Mouse (Mus musculus) heart, adult 2 months (tissue): ENCODE measurements at regions not wholly inside any gene's neighbourhood (a gene's known extent, or its start where the extent isn't known, plus 50 kb on each side); places are given as distances from the start of the nearest gene placed in this dataset.

Source experiments
- CTCF ChIP-seq: fragments of 200-600 bp; IDR thresholded peaks from 2 replicates; pipeline ENCODE4 v1.8.1; 2022; ENCODE audit warnings: antibody characterized with exemption, mild to moderate bottlenecking, moderate library complexity
- EP300 ChIP-seq: fragments of 200-500 bp; IDR thresholded peaks from 2 replicates; pipeline ENCODE4 v1.6.1; 2011; ENCODE audit warnings: low read depth, low read length, control low read depth; ENCODE audit not compliant: insufficient read depth
- POLR2A ChIP-seq: fragments of 200-500 bp; IDR thresholded peaks from 2 replicates; pipeline ENCODE4 v1.6.1; 2011; ENCODE audit warnings: mild to moderate bottlenecking, low read depth, low read length, control low read depth; ENCODE audit not compliant: insufficient read depth

GRCm38 (mm10) chr6:134329550-134330299 is 66.4 kb upstream of the Bcl2l14 start:
- TF ChIP-seq POLR2A (no peak), CTCF (no peak), EP300 (no peak)
